Mouse (Mus musculus): Measurements from ENCODE around the gene Rasl10a. TPM values are rescaled to one million over a fixed set of nuclear protein-coding genes. Genes with fewer than 3 reads are reported as not detected.

Rasl10a gene
- polyA plus RNA-seq, 2 experiments, result 0.21 to 0.34 TPM

GRCm38 (mm10) chr11:5040585-5040984 lies 17.3 kb upstream of the Rasl10a start:
- DNase-seq (ENCODE audit: low read depth in 3 of 3, low spot score in 3 of 3), result no peak
- WGBS (ENCODE audit: insufficient replicate concordance), result 90% methylated on average over 5 of the region's 5 CpGs

GRCm38 (mm10) chr11:5041144-5041780 lies 16.7 kb upstream of the Rasl10a start:
- Histone ChIP-seq H3K4me3 (ENCODE audit: insufficient read depth in 1 of 2, low read depth in 2 of 2, low read length in 2 of 2) (no peak overlapping the region), H3K27me3 (ENCODE audit: control insufficient read depth, insufficient read depth, low read length) (no peaks in the 10 kb centered on the region), H3K9me3 (ENCODE audit: control insufficient read depth, low read length) (no peaks in the 10 kb centered on the region), H3K9ac (replicated peaks) (no peak overlapping the region), H3K4me2 (ENCODE audit: low read depth) (no peak overlapping the region), H3K36me3 (replicated peaks; ENCODE audit: control insufficient read depth, insufficient read depth, low read depth) (peaks cover 45% of the 10 kb centered on the region), H3K4me1 (replicated peaks; ENCODE audit: control insufficient read depth in 2 of 2, insufficient read depth in 2 of 2, low read length in 1 of 2) (no peaks in the 10 kb centered on the region), H3K27ac (no peak overlapping the region)
- no peak for DNase-seq (ENCODE audit: low read depth in 3 of 3, low spot score in 3 of 3)
- TF ChIP-seq EP300 (IDR thresholded peaks at IDR 0.05; ENCODE audit: low read depth) (no peak), CTCF (IDR thresholded peaks at IDR 0.05; ENCODE audit: low read depth) (no peak)
- ATAC-seq (ENCODE audit: insufficient read depth), result no peak
- 82% methylated on average over 18 of the region's 18 CpGs for WGBS (ENCODE audit: insufficient replicate concordance)

More at GRCm38 (mm10) chr11:5040585-5040984, 17.3 kb upstream of the Rasl10a start:
- no peak for ATAC-seq (ENCODE audit: insufficient read depth)
- H3K27ac ChIP-seq, result no peak overlapping the region
- no peaks in the 10 kb centered on the region for H3K9me3 ChIP-seq (ENCODE audit: control insufficient read depth, low read length)
- no peaks in the 10 kb centered on the region for H3K4me1 ChIP-seq (replicated peaks; ENCODE audit: control insufficient read depth in 2 of 2, insufficient read depth in 2 of 2, low read length in 1 of 2)
- no peak for TF ChIP-seq CTCF (IDR thresholded peaks at IDR 0.05; ENCODE audit: low read depth)
- no peak for TF ChIP-seq EP300 (IDR thresholded peaks at IDR 0.05; ENCODE audit: low read depth)
- no peak overlapping the region for H3K9ac ChIP-seq (replicated peaks)
- H3K4me3 ChIP-seq (ENCODE audit: insufficient read depth in 1 of 2, low read depth in 2 of 2, low read length in 2 of 2), result no peak overlapping the region
- H3K36me3 ChIP-seq (replicated peaks; ENCODE audit: control insufficient read depth, insufficient read depth, low read depth), result peaks cover 51% of the 10 kb centered on the region
- no peaks in the 10 kb centered on the region for H3K27me3 ChIP-seq (ENCODE audit: control insufficient read depth, insufficient read depth, low read length)
- no peak overlapping the region for H3K4me2 ChIP-seq (ENCODE audit: low read depth)

- WGBS (ENCODE audit: insufficient replicate concordance), result 71% methylated on average over 8 of the region's 8 CpGs
Observed at GRCm38 (mm10) chr11:5042645-5043381, 15.1 kb upstream of the Rasl10a start.

DNA sequence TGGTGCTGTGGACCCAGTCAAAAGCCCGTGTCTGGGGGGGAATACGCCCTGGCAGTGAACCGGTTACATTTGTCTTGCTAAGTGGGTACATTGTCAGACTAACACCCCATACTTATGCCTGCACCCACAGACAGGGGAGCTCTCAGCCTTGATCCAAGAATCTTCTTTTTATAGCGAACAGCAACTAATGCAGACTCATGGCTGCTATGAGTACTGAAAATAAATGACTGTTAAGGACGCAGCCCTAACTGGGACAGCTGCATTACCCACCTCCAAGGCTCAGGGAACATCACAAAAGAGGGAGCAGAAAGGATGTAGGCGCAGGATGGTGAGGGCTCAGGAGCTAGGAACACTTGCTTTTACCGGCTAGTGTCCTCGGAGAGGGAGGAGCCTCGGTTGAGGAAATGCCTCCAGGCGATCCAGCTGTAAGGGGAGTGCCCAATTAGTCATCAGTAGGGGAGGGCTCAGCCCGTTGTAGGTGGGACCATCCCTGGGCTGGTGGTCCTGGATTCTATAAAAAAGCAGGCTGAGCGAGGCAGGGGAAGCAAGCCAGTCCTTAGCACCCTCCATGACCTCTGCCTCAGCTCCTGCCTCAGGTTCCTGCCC lies 11.5 kb upstream of the Rasl10a start:
- H3K9ac ChIP-seq (replicated peaks), result no peak overlapping the region
- no peaks in the 10 kb centered on the region for H3K4me1 ChIP-seq (replicated peaks; ENCODE audit: control insufficient read depth in 2 of 2, insufficient read depth in 2 of 2, low read length in 1 of 2)
- TF ChIP-seq CTCF (IDR thresholded peaks at IDR 0.05; ENCODE audit: low read depth) (no peak), EP300 (IDR thresholded peaks at IDR 0.05; ENCODE audit: low read depth) (no peak)
- DNase-seq (ENCODE audit: low read depth in 3 of 3, low spot score in 3 of 3) (no peak), ATAC-seq (ENCODE audit: insufficient read depth) (no peak)
- 38% methylated on average over 12 of the region's 12 CpGs for whole genome bisulfite sequencing (ENCODE audit: insufficient replicate concordance)
- H3K4me2 ChIP-seq (ENCODE audit: low read depth), result no peak overlapping the region
- H3K4me3 ChIP-seq (ENCODE audit: insufficient read depth in 1 of 2, low read depth in 2 of 2, low read length in 2 of 2), result no peak overlapping the region
- H3K27me3 ChIP-seq (ENCODE audit: control insufficient read depth, insufficient read depth, low read length), result no peaks in the 10 kb centered on the region
- H3K9me3 ChIP-seq (ENCODE audit: control insufficient read depth, low read length), result no peaks in the 10 kb centered on the region
- peaks cover 8% of the 10 kb centered on the region for H3K36me3 ChIP-seq (replicated peaks; ENCODE audit: control insufficient read depth, insufficient read depth, low read depth)
- H3K27ac ChIP-seq, result no peak overlapping the region

More at GRCm38 (mm10) chr11:5042645-5043381, 15.1 kb upstream of the Rasl10a start:
- Histone ChIP-seq H3K9ac (replicated peaks) (no peak overlapping the region), H3K4me2 (ENCODE audit: low read depth) (no peak overlapping the region), H3K27ac (no peak overlapping the region), H3K36me3 (replicated peaks; ENCODE audit: control insufficient read depth, insufficient read depth, low read depth) (peaks cover 31% of the 10 kb centered on the region), H3K9me3 (ENCODE audit: control insufficient read depth, low read length) (no peaks in the 10 kb centered on the region), H3K4me1 (replicated peaks; ENCODE audit: control insufficient read depth in 2 of 2, insufficient read depth in 2 of 2, low read length in 1 of 2) (no peaks in the 10 kb centered on the region), H3K4me3 (ENCODE audit: insufficient read depth in 1 of 2, low read depth in 2 of 2, low read length in 2 of 2) (no peak overlapping the region), H3K27me3 (ENCODE audit: control insufficient read depth, insufficient read depth, low read length) (no peaks in the 10 kb centered on the region)
- ATAC-seq (ENCODE audit: insufficient read depth) (no peak), DNase-seq (ENCODE audit: low read depth in 3 of 3, low spot score in 3 of 3) (no peak)
- no peak for TF ChIP-seq CTCF (IDR thresholded peaks at IDR 0.05; ENCODE audit: low read depth)
- TF ChIP-seq EP300 (IDR thresholded peaks at IDR 0.05; ENCODE audit: low read depth), result no peak

- Histone ChIP-seq H3K36me3 (replicated peaks; ENCODE audit: control insufficient read depth, insufficient read depth, low read depth) (no peaks in the 10 kb centered on the region), H3K4me2 (ENCODE audit: low read depth) (no peak overlapping the region), H3K4me1 (replicated peaks; ENCODE audit: control insufficient read depth in 2 of 2, insufficient read depth in 2 of 2, low read length in 1 of 2) (no peaks in the 10 kb centered on the region), H3K4me3 (ENCODE audit: insufficient read depth in 1 of 2, low read depth in 2 of 2, low read length in 2 of 2) (no peak overlapping the region), H3K9me3 (ENCODE audit: control insufficient read depth, low read length) (no peaks in the 10 kb centered on the region), H3K27me3 (ENCODE audit: control insufficient read depth, insufficient read depth, low read length) (peaks cover 15% of the 10 kb centered on the region), H3K9ac (replicated peaks) (no peak overlapping the region), H3K27ac (no peak overlapping the region)
- DNase-seq (ENCODE audit: low read depth in 3 of 3, low spot score in 3 of 3) (no peak), ATAC-seq (ENCODE audit: insufficient read depth) (no peak)
- TF ChIP-seq CTCF (IDR thresholded peaks at IDR 0.05; ENCODE audit: low read depth) (no peak), EP300 (IDR thresholded peaks at IDR 0.05; ENCODE audit: low read depth) (no peak)
- WGBS (ENCODE audit: insufficient replicate concordance), result 72% methylated on average over 10 of the region's 10 CpGs
Observed at GRCm38 (mm10) chr11:5051629-5052028, 6.3 kb upstream of the Rasl10a start.
